Mouse (Mus musculus) adrenal gland, adult (tissue): ENCODE data around the gene Mrpl23.
A peak's percentile ranks its signal among the peaks of the same experiment; 100 is the strongest.

Experiments used
- DNase-seq, 2 experiments: peaks; one replicate each; pipeline ENCODE4 v3.0.0; 2022 to 2023; ENCODE audit warnings: low spot score in 1 of 2; ENCODE audit not compliant: inconsistent age in 2 of 2

The Mrpl23 gene

DNA sequence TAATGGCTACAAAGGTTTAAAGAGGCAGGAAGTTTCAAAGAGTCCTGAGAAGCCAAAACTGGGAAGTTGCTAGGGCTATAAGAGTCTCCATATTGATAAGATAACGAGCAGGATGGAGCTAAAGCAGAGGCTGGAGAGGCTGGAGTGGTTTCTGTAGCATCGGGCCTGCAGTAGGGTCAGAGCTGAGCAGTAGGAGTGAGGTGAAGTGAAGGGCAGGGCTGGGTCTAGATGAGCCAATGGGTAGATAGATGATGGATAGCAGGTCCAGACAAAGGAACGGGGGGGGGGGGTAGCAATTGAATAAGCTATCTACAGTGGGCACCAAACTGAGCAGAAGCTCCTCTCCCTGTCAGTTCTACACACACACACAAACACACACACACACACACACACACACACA lies 15.0 kb upstream of the Mrpl23 start:
- DNase-seq: no peak

DNA sequence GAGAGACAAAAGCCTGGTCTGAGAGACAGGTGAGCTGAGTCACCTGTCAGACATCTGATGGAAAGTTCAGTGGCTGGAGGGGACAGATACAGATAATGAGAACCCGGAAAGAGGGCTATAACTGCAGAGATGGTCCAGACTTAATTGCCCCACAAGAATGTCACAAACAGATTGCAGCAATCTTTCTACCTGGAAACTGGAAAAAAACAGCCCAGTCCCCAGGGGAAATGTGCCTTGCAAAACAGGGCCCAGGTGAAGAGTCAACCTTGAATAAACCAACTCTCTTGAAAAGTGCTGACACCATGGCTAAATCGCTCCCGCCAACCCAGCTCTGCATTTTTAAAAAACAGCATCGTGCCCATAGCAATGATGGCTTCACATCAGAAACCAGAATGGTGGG lies 12.2 kb upstream of the Mrpl23 start:
- DNase-seq: no peak

DNA sequence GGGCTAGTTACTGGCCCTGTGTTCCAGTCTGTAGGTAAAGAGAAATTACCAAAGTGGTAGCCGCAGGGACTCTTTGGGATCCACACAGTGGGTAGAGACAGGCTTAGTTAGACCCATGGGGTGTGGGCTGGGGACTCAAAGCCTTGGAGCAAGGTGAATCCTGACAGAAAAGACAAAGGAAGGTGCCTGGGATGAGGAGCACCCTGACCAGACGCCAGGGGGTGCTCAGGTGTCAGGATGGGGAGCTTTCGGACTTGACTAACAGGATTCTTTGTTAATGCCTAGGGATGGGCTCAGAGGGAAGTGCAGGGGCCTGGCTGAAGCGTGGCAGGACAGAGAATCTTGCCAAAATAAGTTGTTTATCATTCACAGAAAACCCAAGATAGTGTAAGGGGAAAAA lies 10.1 kb upstream of the Mrpl23 start:
- DNase-seq: peak in 1 of 2 experiments; percentile 38

DNA sequence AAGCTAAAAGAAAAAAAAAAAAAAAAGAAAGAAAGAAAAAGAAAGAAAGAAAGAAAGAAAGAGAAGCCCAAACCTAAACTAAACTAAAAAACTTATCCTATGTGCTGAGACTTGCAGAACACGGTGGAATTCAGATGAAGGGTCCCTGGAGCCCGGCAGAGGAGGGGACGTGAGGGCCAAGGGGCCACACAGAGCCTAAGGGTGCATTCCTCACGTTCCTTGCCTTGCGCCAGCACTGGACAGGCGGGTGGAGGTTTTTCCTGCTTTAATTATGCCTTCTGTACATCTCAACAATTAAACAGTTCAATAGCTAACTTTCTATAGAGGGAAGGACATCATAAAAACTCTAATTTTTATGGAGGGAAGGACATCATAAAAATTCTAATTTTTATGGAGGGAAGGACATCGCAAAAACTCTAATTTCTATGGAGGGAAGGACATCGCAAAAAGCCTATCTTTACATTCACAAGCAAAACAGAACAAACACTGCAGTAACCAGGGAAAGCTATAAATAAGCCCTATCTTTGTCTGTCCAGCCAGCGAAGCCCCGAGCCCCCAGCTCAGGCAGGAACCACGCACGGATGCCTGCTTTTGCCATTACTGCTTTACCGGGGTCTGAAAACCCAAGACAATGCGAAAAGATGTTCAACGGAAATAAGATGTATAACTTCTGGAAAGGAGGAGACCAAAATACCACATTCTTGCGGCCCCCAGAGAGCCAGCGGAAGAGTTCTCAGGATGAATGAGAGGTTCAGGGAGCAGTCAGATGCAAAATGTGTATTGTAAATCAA lies 9.1 kb upstream of the Mrpl23 start:
- DNase-seq: no peak

DNA sequence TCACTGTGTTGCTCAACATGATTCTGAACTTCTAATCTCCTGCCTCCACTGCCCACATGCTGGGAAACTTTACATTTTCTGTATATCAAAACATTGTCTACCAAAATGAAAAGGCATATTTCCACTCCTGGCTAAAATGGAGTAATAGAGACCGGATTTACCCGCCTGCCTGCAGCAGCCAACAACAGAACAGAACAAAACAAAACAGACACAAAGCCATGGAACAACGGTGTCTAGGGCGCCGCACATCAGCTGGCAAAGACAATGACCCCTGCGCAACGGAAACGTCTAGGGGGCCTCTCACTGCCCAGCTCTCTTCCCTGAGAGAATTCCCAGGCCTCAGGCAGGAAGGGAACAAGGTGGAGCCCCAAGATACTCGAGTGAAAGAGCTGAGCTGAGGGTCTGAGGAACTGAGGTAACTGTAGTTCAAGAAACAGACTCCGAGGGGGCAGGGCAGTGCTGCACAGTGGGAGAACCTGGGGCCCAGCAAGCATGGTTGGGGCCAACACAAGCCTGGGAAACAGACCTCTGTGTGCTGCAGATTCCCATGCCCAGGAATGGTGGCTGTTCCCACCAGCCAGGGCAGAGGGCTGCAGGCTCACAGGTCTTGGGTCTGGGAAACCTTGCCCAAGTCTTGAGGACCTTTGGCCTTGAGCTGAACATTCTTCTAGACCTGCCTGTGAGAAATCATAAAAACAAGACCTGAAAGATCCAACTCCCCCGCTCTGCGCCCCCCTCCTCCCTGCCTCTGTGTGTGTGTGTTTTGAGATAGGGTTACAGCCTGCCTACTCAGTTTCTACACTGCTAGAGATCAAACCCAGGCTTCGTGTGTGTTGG lies 6.9 kb upstream of the Mrpl23 start:
- DNase-seq: no peak

DNA sequence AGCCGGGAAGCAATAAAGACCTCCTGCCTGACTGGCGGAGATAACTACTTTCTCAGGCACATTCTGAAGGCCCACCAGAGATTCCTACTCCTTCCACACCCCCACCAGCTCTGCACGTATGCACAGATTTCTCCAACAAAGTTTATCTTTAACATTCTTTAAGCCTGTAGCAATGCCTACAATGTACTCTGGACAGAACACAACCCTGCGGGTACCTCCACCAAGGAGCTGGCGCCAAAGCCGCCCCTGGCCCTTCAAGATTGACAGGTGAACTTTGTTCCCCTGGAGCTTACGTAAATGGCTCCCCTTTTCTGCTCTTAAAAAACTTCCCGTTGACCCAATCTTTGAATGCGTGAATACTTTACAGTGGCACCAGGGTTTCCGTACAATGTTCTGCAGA lies 3.1 kb upstream of the Mrpl23 start:
- no peak for DNase-seq

DNA sequence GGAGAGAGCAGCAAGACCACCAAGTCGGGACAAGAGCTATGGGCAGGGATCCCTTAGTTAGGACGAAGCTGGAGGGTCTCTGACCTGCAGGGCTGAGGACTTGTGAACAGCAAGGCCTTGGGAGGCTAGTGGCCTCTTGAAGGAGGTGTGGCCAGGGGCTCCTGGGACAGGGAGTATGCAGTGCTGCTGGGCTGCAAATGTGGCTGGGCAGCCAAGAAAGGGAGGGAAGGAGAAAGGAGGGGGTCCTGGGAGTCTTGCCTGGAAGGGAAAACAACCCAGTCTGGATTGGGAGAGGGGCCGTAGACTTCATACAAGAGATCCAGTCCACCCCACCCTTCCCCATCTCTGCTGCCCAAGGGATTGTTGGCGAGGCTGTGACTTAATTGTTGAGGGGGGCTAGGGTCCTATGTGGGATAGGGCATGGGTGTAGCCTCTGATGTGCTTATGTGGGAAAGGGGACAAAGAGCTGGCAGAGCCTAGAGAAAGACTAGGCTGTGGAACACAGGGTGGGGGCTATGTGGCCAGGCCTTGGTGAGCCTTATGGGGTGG lies 439 bp upstream of the Mrpl23 start:
- DNase-seq: no peak

DNA sequence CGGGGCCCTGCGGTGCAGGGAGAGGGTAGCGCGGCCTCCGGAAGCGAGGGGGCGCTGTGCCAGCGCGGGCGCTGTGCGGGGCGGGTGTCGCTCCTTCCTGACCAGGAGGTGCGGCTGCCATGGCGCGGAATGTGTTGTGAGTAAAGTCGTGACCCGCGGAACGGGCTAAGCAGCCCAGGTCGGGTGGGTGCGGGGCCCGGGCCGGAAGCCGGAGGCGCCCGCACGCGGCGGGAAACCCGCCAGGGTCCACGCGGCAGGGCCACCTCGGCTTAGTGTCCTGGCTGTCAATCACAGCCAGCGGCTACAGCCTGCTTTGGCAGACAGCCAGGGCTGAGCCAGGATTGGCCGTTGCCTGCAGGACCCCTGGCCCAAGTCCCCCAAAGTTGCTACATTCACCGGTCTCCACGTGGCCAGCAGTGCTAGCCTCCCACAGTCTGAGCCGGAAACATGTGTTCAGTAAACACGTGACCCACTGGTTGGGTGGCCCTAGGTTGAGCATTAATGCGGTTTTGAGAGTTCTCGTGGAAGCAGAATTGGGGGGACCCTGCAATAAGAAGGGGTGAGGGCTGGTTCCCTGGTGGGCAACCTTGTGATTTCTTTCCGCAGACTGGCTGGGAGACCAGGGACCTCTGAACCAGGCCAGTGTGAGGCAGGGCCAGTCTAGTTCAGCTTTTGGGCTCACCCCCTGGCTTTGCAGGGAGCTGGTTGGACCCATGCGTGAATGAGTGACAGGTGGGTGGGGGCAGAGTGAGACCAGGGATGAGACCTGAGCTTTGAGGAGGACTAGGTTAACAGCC lies 771 bp downstream of the Mrpl23 start:
- DNase-seq: peak; percentile 88 to 96

DNA sequence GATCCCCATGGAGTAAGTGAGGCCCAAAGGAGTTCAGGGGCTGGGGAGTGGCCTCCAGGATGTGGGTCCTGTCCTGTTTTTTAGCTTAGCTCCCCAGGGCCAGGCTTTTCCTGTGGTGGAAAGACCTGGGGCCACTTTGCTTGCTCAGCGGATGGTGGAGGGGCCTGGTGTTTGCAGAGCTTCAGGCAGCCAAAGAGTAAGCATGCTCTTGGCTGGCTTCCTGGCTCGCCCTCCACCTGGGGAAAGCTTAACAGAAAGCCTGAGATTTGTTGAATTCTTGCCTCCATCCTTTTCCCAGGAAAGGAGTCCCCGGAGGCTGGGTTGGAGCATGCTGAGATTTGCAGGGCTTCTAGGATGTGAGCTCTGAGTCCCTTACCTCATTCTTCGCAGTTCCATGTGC lies 2.6 kb downstream of the Mrpl23 start:
- no peak for DNase-seq

DNA sequence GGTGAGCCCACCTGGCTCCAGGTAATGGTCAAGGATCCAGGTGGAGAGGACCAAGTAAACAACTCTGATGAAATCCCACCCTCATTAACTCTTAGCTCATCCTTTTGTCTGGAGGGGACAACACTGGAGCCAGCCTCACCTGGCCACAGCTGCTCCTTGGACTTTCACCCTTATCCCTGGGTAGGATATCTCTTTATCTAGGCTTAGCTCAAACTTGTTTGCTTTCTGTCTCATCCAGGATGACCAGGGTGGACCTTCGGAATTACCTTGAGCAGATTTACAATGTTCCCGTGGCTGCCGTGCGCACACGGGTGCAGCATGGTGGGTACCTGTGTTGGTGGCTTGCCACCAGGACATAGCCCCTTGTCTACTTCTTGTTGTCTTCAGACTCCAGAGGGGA lies 3.3 kb downstream of the Mrpl23 start:
- DNase-seq: no peak

DNA sequence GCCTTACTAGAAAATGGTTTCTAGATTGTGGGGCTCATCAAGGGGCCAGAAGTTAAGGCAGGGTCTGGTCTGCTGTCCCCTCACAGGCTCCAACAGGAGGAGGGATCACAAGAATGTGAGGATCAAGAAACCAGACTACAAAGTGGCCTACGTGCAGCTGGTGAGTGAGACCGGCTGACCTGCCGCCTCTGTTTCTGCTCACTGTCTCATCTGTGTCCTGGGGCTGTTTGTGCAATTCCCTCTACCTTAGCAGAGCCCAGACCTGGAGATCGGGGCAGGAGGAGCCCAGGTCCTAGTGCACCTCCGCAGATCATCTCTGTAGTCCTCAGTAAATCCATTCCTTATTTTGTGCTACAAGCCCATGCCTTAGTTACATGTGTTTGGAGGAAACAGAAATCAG lies 4.7 kb downstream of the Mrpl23 start:
- DNase-seq: no peak

DNA sequence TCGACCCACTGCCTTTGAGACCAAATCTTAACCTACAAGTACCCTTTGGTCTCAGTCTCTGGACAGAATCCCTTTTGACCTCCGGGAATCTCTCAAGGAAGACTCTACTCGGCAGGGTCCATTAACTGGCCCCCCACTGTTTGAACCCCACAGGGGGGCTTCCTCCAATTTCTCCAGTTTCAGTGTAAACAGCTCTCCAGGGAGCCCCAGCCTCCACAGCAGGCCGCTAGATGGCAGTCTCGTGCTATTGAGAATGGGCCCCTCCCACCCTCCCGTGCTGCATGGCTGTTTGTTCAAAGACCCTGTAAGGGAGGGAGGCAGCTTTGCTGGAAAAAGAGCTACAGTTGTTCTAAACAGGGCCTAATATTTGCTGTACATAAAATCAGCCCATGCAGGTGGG lies 5.4 kb downstream of the Mrpl23 start:
- DNase-seq: peak; percentile 22 to 79

DNA sequence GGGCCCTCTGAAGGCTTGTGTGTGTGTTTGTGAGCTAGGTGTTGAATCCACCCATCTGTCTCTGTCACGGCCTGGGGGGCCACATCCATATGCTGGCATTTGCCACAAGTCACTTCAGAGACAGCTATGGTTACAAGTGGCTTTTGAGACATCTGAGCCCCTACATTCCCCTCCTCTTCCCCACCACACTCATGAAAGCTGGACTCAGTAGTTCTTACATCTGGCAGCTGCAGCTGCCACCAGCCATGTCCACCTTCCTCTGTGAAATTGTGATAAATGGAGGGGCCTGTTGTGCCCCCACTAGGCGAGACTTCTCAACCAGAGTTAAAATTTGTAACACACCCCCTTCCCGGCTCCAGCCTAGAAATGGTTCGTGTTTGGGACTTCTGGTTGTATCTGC lies 5.8 kb downstream of the Mrpl23 start:
- DNase-seq: no peak

DNA sequence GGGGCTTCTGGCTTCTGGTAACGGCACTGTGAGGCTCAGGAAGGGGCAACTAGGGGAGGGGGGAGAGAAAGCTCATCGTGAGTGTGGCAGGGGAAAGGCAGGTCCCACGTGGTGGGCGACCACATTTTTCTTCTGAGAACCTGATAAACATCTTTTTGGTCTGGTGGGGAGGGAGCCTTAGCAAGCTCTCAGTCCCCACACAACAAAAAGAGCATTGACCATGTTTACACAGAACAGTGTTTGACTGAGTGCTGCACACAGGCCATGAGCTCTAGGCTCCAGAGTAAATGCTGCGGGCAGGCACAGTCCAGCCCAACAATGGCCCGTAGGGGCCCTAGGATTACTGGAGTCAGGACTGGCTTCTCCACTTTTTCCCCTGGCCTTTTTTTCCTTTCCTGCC lies 6.3 kb downstream of the Mrpl23 start:
- no peak for DNase-seq

DNA sequence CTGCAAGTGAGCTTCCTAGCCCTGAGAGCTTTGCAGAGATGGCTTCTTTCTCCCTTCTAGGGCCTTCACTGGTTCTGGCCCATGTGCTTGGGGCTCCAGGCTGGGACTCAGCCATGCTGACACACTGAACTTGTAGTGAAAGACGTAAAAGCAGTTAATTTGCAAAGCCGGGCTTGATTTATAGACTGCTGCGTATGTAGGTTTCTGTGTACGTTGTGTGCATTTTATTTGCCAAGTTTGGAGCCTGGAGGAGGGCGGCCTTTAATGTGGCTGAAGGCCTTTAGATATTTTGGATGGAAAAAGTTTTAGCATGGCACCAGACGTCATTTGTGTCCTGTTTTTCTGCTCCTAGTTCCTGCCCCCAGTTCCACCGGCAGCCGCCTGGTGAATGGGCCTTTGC lies 7.3 kb downstream of the Mrpl23 start:
- no peak for DNase-seq

DNA sequence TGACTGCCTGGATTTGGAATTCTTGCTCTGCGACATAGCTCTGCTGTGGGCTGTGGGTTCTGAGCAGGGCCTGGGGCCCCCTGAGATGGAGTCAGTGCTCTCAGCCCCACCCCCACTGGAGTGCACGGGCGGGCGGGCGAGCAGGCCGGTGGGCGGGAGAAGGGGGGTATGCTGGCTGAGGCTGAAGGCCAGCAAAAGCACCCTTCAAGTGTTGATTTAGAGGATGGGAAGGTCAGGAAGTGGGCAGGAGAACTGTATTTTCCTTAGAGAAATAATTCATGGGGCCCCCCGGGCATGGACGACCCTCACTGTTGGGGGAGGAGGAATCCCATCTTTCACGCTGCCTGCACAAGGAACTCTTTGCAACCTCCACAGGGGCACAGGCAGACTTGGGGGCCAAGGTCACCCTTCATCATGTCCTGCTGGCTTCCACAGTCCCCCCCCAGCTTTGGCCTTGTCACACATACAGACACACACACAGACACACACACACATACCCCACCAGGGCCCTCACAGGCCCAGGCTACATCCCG lies 10.4 kb downstream of the Mrpl23 start:
- DNase-seq: peak in 1 of 2 experiments; percentile 39

DNA sequence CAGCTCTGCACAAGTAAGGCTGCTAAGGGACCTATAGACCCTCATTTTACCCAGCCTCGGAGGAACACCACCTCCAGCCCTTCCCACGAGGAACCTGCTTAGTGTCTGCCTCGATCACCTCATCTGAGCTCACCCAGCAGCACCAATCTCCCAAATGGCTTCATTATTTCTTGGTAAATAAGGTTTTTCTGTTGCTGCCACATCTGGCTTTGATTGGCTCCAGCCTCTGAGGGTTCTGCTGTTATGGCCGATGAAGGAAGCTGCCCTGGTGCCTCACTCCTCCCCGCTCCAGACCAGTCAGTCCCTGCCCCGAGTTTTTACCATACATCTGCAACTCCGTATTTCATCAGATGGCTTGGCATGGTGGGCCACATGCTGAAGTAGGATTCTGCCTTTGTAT lies 13.5 kb downstream of the Mrpl23 start:
- no peak for DNase-seq

DNA sequence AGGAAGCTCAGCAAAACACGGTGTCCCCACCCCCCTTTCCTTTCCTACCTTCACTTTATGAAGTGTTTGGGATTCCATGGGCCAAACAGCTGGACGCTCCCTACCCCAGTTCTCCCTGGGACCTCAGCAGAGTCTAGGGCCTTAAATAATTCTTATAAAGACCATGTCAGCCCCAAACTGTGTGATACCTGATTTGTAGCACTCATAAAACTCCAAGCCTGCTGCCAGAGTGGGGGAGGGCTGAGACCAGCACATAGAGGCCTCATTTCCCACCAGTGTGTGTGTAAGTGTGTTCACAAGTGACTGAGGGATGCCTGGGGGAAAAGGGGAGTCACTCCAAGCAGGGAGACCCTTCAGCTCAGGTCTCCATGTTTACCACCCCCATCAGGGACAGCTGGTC lies 15.4 kb downstream of the Mrpl23 start:
- DNase-seq: no peak

DNA sequence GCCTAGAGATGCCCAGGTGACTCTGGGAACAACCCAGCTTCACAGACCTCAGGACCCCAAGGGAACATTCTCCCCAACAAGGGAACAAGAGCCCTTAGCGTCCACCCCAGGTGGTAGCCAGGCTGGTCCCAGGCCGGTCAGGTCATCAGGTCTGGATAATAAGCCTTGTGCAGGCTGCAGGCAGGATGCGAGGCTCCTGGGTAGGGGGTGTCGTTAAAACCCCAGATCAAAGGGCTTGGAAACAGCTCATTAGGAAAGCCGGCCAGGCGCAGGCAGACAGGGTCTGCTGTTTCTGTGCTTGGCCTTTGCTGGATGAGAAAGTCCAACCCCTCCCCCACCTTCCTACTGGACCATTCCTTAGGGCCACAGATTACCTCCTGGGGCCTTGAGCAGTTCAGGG lies 16.2 kb downstream of the Mrpl23 start:
- no peak for DNase-seq

DNA sequence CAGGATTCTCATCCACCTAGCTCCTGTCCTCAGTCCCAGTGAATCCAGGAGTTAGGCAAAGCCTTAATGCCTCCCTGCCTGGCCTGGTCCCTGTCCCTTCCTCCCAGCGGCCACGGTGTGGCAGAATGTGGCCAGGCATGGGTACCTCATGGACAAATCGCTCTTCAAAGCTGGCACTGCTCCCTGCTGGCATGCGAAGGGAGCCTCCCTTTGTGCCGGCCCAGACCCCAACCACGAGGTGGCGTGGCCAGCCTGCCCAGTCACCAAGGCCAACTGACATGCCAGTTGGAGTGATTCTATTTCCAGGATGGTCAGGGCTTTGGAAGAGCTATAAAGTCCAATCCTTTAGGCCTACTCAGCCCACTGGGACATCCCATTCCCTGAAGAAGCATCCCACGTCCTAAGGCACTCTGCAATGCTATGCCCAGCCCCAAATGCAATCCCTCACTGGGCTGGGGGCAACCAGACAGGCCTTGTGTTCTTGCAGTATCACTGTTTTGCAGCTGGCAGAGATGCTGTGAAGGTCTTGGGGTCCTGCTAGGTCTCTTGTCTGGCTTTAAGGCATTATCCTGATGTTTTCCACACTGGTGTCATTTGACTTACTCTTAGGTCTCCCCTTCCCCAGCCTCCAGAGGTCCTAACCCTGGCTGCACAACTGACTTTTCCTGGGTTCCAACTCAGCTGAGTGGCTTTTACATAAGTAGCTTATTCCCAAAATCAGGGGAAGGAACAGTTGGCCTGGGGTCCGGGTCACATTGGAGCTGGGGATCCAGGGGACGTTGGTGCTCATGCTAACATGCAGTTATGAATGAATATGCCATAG lies 17.7 kb downstream of the Mrpl23 start:
- peak; percentile 52 to 79 for DNase-seq
